Mouse (Mus musculus): ENCODE measurements around the gene Fcrla. TPM values are rescaled to one million over a fixed set of nuclear protein-coding genes. Genes with fewer than 3 reads are reported as not detected.

The Fcrla gene
- total RNA-seq, 1 experiment from 2014 or later: 0.65 TPM

- no peak for ATAC-seq (replicated peaks in 1 of 2; ENCODE audit: insufficient read depth in 1 of 2, low FRiP score in 2 of 2, low TSS enrichment in 1 of 2, low read depth in 1 of 2, poor library complexity in 2 of 2, severe bottlenecking in 2 of 2)
These were observed 26.4 kb downstream of the Fcrla start for GRCm38 (mm10) chr1:170900799-170901467.

GRCm38 (mm10) chr1:170898413-170899075 lies 28.8 kb downstream of the Fcrla start:
- no peak for ATAC-seq (replicated peaks in 1 of 2; ENCODE audit: insufficient read depth in 1 of 2, low FRiP score in 2 of 2, low TSS enrichment in 1 of 2, low read depth in 1 of 2, poor library complexity in 2 of 2, severe bottlenecking in 2 of 2)

DNA sequence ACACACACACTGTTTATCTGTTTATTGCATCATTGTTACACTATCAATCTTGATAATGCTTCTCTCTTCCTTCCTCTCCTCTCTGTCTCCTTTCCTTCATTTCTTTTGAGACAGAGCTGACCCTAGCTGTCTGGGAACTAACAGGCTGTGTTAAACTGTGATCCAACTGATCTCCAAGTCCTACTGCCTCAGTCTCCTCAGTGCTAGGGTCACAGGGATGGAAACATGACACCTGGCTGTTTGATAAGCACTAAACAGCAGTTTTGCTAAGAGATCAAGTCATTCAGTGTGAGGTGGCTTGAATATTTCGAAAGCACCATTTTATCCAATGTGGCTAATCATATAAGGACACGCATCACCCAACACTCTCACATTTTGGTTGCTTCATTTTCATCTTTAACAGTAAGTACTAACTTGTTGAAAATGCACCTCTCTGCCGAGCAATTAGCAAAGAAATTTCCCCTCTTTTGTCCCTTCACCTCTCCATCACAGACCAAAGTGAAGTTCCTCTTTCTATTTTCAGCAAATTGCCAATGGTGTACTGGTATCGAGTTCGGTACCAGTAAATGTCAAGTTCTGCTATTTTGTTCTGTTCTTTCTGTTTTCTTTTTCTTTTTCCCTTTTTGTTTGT lies 30.6 kb downstream of the Fcrla start:
- no peak for ATAC-seq (replicated peaks in 1 of 2; ENCODE audit: insufficient read depth in 1 of 2, low FRiP score in 2 of 2, low TSS enrichment in 1 of 2, low read depth in 1 of 2, poor library complexity in 2 of 2, severe bottlenecking in 2 of 2)

DNA sequence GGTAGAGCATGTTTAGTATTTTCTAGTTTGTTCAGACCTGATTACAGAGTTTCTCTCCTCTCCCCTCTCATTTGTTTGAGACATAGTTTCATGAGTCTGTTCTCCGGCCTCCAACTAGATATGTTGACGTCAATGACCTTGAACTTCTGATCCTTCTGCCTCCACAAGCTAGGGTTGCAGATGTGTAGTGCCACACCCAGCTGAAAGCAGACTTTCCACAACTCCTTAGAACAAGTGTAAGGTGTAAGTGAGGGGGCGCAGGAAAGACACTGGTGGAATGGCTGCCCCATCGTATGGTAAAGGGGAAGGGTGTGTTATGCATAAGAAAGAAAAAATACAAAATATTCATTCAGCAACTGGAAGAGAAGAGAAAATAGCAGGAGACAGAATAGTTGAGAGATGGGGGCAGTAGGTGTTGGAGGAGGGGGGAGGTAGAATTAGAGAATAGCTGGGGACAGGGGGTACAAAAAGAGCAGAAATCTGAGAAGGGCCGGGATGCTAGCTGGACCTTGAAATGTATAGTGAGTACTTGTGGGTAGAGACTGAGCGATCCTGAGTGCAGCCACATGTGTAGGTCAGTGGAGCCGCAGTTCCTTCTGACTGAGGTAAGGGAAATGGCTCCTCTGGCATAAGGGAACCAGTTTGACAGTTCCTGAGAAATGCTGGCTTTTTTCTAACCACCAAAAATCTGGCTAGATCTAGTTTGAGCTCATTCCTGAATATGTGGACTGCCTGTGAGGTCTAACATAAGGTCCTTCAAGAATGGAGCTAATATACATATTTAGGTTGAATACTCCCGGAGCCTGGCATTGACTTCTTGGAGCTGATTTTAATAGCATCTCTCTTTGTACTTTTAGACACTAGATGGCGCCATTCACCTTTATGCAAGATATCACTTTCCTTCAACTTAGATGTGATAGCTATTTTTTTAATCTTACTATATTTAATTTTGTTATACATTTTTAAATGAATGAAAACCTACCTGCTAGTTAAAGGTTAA lies 32.5 kb downstream of the Fcrla start:
- ATAC-seq (replicated peaks in 1 of 2; ENCODE audit: insufficient read depth in 1 of 2, low FRiP score in 2 of 2, low TSS enrichment in 1 of 2, low read depth in 1 of 2, poor library complexity in 2 of 2, severe bottlenecking in 2 of 2): peak in 1 of 2 experiments; percentile 64; a peak in 2 of 4 replicates

DNA sequence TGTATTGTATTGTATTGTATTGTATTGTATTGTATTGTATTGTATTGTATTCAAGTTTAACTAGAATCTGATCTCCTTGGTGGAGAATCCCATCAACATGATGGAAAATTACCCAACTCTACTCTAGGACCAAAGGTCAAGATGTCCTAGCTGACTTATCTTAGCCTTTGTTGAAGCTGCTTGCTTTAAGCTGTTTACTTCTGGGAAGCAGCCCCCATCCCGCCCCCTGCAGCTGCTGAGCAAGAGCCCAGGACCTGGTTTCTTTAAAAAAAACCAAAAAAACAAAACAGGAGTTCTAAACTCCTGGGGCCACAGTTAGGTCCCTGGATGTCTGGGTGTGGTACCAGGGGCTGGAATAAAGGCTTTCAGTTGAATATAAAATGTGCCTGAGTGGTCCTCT lies 35.1 kb downstream of the Fcrla start:
- ATAC-seq (replicated peaks in 1 of 2; ENCODE audit: insufficient read depth in 1 of 2, low FRiP score in 2 of 2, low TSS enrichment in 1 of 2, low read depth in 1 of 2, poor library complexity in 2 of 2, severe bottlenecking in 2 of 2): no peak

DNA sequence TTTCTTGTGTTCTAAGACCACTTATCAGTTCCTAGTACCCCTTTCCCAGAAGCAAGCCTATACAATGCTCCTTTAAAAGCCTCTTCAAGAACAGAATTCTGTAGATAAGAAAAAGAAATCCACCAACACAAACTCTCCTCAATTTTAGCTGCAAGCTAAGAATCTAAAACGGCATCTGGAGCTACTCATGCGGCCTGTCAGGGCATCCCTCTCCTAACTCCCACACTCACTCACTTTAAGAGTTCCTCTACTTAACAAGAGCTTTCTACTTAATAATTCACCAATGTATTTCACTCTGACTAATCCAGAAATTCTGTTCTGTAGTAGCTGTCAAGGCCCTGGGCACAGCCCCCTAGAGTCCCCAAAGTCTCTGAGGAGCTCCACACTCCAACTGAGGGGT lies 35.7 kb downstream of the Fcrla start:
- ATAC-seq (replicated peaks in 1 of 2; ENCODE audit: insufficient read depth in 1 of 2, low FRiP score in 2 of 2, low TSS enrichment in 1 of 2, low read depth in 1 of 2, poor library complexity in 2 of 2, severe bottlenecking in 2 of 2): no peak

GRCm38 (mm10) chr1:170889310-170889709 lies 38.1 kb downstream of the Fcrla start:
- no peak for ATAC-seq (replicated peaks in 1 of 2; ENCODE audit: insufficient read depth in 1 of 2, low FRiP score in 2 of 2, low TSS enrichment in 1 of 2, low read depth in 1 of 2, poor library complexity in 2 of 2, severe bottlenecking in 2 of 2)

DNA sequence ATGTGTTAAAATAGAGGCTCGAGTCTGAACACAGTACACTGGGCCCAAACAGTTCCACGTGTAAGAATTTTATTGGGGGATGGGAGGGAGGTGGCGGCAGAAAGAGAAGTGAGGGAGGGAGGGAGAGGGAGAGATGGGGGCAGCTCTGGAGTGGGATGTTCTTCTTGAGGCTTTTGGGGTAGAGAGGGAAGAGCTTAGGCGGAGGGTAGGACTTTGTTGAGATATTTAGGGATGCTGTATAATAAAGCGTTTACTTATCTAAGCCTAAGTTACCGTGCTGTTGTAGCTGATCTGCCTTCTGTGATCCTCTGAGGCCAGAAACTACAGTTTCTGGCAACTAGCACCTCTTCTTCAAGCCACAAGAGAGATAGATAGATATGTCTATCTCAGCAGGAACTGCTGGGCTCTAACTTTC lies 41.3 kb downstream of the Fcrla start:
- no peak for ATAC-seq (replicated peaks in 1 of 2; ENCODE audit: insufficient read depth in 1 of 2, low FRiP score in 2 of 2, low TSS enrichment in 1 of 2, low read depth in 1 of 2, poor library complexity in 2 of 2, severe bottlenecking in 2 of 2)

- ATAC-seq (replicated peaks in 1 of 2; ENCODE audit: insufficient read depth in 1 of 2, low FRiP score in 2 of 2, low TSS enrichment in 1 of 2, low read depth in 1 of 2, poor library complexity in 2 of 2, severe bottlenecking in 2 of 2): peak; percentile 99
These were observed 42.3 kb downstream of the Fcrla start, which contains the start of the genes Gm26620 and Dusp12 for GRCm38 (mm10) chr1:170884978-170885561. Gm26620 (plus strand) TSS chr1:170885065. Dusp12 (minus strand) TSS chr1:170885540.

GRCm38 (mm10) chr1:170884390-170884789 lies 43.0 kb downstream of the Fcrla start:
- no peak for ATAC-seq (replicated peaks in 1 of 2; ENCODE audit: insufficient read depth in 1 of 2, low FRiP score in 2 of 2, low TSS enrichment in 1 of 2, low read depth in 1 of 2, poor library complexity in 2 of 2, severe bottlenecking in 2 of 2)

DNA sequence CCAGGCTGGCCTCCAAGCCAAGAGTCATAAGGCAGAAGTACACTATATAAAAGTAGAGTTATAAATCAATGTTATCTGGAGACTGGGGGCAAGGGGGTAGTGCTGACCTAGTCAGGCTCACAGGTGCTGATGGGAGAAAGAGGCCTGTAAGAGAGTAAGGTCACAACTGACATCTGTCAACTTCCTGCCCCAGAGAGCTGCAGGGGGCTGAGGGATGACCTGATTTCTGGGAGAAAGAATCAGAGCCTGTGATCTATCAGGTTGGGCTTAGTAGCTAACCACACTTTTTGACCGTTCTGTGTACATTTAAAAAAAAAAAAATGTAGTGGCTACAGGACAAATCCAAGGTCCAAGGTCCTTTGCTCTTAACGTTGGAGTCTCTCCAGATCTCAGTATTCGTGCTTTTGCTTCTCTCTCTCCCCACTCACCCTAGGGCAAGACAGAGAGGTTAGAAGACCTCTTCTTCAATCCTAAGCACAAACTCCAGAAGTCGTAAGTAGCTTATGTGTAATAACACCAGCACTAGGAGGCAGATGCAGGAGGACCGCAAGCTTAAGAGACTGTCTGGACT lies 44.4 kb downstream of the Fcrla start:
- no peak for ATAC-seq (replicated peaks in 1 of 2; ENCODE audit: insufficient read depth in 1 of 2, low FRiP score in 2 of 2, low TSS enrichment in 1 of 2, low read depth in 1 of 2, poor library complexity in 2 of 2, severe bottlenecking in 2 of 2)

DNA sequence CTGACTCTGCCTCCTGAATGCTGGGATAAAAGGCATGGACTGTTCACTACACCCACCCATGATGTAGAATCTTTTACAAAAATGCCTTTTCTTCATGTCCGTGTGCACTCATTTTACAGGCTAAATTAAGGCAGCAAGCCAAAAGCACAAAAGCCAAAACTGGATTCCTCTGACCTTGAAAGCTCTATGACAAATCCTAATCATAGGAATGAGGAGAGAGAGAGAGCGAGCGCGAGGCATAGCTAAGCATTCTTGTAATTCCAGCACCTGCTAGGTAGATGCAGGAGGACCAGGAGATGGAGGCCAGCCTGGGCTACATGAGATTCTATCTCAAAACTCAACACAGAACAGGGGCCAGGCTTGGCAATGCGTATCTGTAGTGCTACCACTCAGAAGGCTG lies 50.5 kb downstream of the Fcrla start:
- no peak for ATAC-seq (replicated peaks in 1 of 2; ENCODE audit: insufficient read depth in 1 of 2, low FRiP score in 2 of 2, low TSS enrichment in 1 of 2, low read depth in 1 of 2, poor library complexity in 2 of 2, severe bottlenecking in 2 of 2)

- no peak for ATAC-seq (replicated peaks in 1 of 2; ENCODE audit: insufficient read depth in 1 of 2, low FRiP score in 2 of 2, low TSS enrichment in 1 of 2, low read depth in 1 of 2, poor library complexity in 2 of 2, severe bottlenecking in 2 of 2)
These were observed 51.7 kb downstream of the Fcrla start for GRCm38 (mm10) chr1:170875676-170876075.

DNA sequence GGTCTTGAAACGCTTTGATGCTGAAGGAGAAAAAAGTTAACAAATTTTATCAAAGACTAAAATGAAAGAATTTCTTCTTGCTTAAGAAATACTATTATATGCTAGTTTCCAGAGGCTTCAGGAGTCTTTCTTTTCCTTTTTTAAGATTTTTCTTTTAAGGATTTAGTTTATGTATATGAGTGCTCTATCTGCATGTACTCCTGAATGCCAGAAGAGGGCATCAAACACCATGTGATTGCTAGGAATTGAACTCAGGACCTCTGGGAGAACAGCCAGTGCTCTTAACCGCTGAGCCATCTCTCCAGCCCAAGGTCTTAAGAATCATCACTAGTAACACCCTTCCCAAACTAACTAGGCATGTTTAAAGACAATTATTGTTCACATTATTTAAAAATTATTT lies 55.4 kb downstream of the Fcrla start:
- no peak for ATAC-seq (replicated peaks in 1 of 2; ENCODE audit: insufficient read depth in 1 of 2, low FRiP score in 2 of 2, low TSS enrichment in 1 of 2, low read depth in 1 of 2, poor library complexity in 2 of 2, severe bottlenecking in 2 of 2)

- ATAC-seq (replicated peaks in 1 of 2; ENCODE audit: insufficient read depth in 1 of 2, low FRiP score in 2 of 2, low TSS enrichment in 1 of 2, low read depth in 1 of 2, poor library complexity in 2 of 2, severe bottlenecking in 2 of 2): no peak
These were observed 56.0 kb downstream of the Fcrla start for GRCm38 (mm10) chr1:170871402-170871801.

DNA sequence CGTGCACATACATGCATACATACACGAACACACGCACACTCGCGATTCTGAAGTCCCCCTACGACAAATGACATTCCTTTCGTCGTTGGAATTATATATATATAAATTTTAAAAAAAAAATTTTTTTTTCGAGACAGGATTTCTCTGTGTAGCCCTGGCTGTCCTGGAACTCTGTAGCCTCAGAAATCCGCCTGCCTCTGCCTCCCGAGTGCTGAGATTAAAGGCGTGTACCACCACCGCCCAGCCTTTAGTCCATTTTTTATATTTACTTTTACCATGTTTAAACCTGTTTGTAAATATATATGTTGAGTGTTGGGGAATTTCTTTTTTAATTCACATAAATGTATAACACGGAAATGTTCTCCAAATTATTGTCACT lies 58.5 kb downstream of the Fcrla start:
- no peak for ATAC-seq (replicated peaks in 1 of 2; ENCODE audit: insufficient read depth in 1 of 2, low FRiP score in 2 of 2, low TSS enrichment in 1 of 2, low read depth in 1 of 2, poor library complexity in 2 of 2, severe bottlenecking in 2 of 2)
